In genomic region chr8:122296173-122297001, GRCm38 (mm10) we compare ENCODE assay signal across 8 mouse cellular contexts. TPM values are rescaled to one million over a fixed set of nuclear protein-coding genes. Genes with fewer than 3 reads are reported as not detected.
DNase-seq lines count a peak whose midpoint lies in the region; ATAC-seq lines count a peak whose summit lies in the region.

No protein-coding gene starts in this region.

- peak; percentile 11; the same call in 1 of the 2 replicates for ATAC-seq in embryonic facial prominence, embryonic 11.5 days (replicated peaks; ENCODE audit: insufficient number of reproducible peaks, low FRiP score, low TSS enrichment, low read depth)
- ATAC-seq in limb, embryonic 11.5 days (ENCODE audit: insufficient number of reproducible peaks, low FRiP score, low TSS enrichment, low read depth): no peak
- ATAC-seq in neural tube, embryonic 12.5 days (ENCODE audit: low FRiP score, low read depth): peak; percentile 61; the same call in 1 of the 2 replicates

- H3K36me3 ChIP-seq in embryonic facial prominence, embryonic 11.5 days (replicated peaks; ENCODE audit: control insufficient read depth, insufficient read depth, low read depth, low read length): no peaks in the 10 kb centered on the region
- H3K36me3 ChIP-seq in limb, embryonic 11.5 days (ENCODE audit: control insufficient read depth, insufficient read depth, low read length): no peaks in the 10 kb centered on the region
- H3K36me3 ChIP-seq in neural tube, embryonic 12.5 days: no peaks in the 10 kb centered on the region

- no peaks in the 10 kb centered on the region for H3K27me3 ChIP-seq in embryonic facial prominence, embryonic 11.5 days (ENCODE audit: control insufficient read depth, insufficient read depth, low read length)
- no peaks in the 10 kb centered on the region for H3K27me3 ChIP-seq in limb, embryonic 11.5 days (ENCODE audit: control insufficient read depth, insufficient read depth, low read length)
- no peaks in the 10 kb centered on the region for H3K27me3 ChIP-seq in neural tube, embryonic 12.5 days (replicated peaks)

- no peak overlapping the region for H3K4me3 ChIP-seq in embryonic facial prominence, embryonic 11.5 days (ENCODE audit: low read depth, low read length)
- H3K4me3 ChIP-seq in limb, embryonic 11.5 days (ENCODE audit: low read depth, low read length): no peak overlapping the region
- no peak overlapping the region for H3K4me3 ChIP-seq in neural tube, embryonic 12.5 days

- 33% methylated on average over 24 of the region's 24 CpGs for WGBS in embryonic facial prominence, embryonic 11.5 days
- 36% methylated on average over 24 of the region's 24 CpGs for WGBS in limb, embryonic 11.5 days
- WGBS in neural tube, embryonic 12.5 days: 44% methylated on average over 24 of the region's 24 CpGs

- H3K9me3 ChIP-seq in embryonic facial prominence, embryonic 11.5 days (replicated peaks; ENCODE audit: control insufficient read depth, low read length): no peaks in the 10 kb centered on the region
- no peaks in the 10 kb centered on the region for H3K9me3 ChIP-seq in limb, embryonic 11.5 days (ENCODE audit: control insufficient read depth, low read length)
- no peaks in the 10 kb centered on the region for H3K9me3 ChIP-seq in neural tube, embryonic 12.5 days

- no peak overlapping the region for H3K27ac ChIP-seq in embryonic facial prominence, embryonic 11.5 days (replicated peaks; ENCODE audit: low read depth, low read length)
- no peak overlapping the region for H3K27ac ChIP-seq in limb, embryonic 11.5 days (replicated peaks; ENCODE audit: low read depth, low read length)
- H3K27ac ChIP-seq in neural tube, embryonic 12.5 days: no peak overlapping the region

- H3K9ac ChIP-seq in embryonic facial prominence, embryonic 11.5 days (replicated peaks; ENCODE audit: low read length): peak overlapping the region; percentile 34
- H3K9ac ChIP-seq in limb, embryonic 11.5 days (ENCODE audit: low read length): peak overlapping the region; percentile 30
- H3K9ac ChIP-seq in neural tube, embryonic 12.5 days: peak overlapping the region; percentile 33; the same call in 1 of the 2 replicates

- no peak overlapping the region for H3K4me2 ChIP-seq in embryonic facial prominence, embryonic 11.5 days (ENCODE audit: low read depth, low read length)
- H3K4me2 ChIP-seq in limb, embryonic 11.5 days (ENCODE audit: low read depth, severe bottlenecking): no peak overlapping the region
- H3K4me2 ChIP-seq in neural tube, embryonic 12.5 days (replicated peaks): no peak overlapping the region

- intact Hi-C loops in heart, postnatal 25 days (cut with DNase I): no loop called here

- peaks cover 13% of the 10 kb centered on the region for H3K4me1 ChIP-seq in embryonic facial prominence, embryonic 11.5 days (ENCODE audit: control insufficient read depth, insufficient read depth, low read length)
- H3K4me1 ChIP-seq in limb, embryonic 11.5 days (ENCODE audit: control insufficient read depth, insufficient read depth, low read length): peaks cover 6% of the 10 kb centered on the region; the same call in 1 of the 2 replicates
- H3K4me1 ChIP-seq in neural tube, embryonic 12.5 days: peaks cover 58% of the 10 kb centered on the region

- DNase-seq in lung, adult 18-20 months: peak; percentile 49 to 57
- DNase-seq in lung, postnatal 25 days (ENCODE audit: low spot score): no peak
- peak; percentile 23 for DNase-seq in embryonic facial prominence, embryonic 11.5 days (ENCODE audit: low spot score)
- DNase-seq in heart, postnatal 25 days (ENCODE audit: low spot score): peak; percentile 49
- DNase-seq in limb, embryonic 11.5 days (ENCODE audit: low spot score): no peak
- no peak for DNase-seq in right cerebral cortex, adult 2 months (ENCODE audit: low spot score in 2 of 2)
- no peak for DNase-seq in right cerebral cortex, postnatal 36 days (ENCODE audit: low spot score in 2 of 2)

RNA-seq across cellular contexts. Expression of gene Zfpm1, which starts 14.4 kb away (rescaled TPM):
- 1.5 and 1.8 TPM in 2 replicates for polyA plus RNA-seq in embryonic facial prominence, embryonic 11.5 days (2014; fragmentation: Nextera tagmentation; extraction: Ambion mirVana)
- 10 to 100 TPM; 21.3 to 22.6 TPM for total RNA-seq in heart, postnatal 25 days (2021)
- polyA plus RNA-seq in limb, embryonic 11.5 days (2014; fragmentation: Nextera tagmentation; extraction: Ambion mirVana): 1.3 and 1.4 TPM in 2 replicates
- 2.2 and 2.3 TPM in 2 replicates for polyA plus RNA-seq in neural tube, embryonic 12.5 days (2016; fragmentation: Nextera tagmentation; extraction: Ambion mirVana)

Comparison
In these comparisons a context has a peak if more than half of its experiments do, and no peak if none do; other contexts are left out.
1. DNase-seq: peak in lung, adult 18-20 months (2 of 2), embryonic facial prominence, embryonic 11.5 days (single experiment) and heart, postnatal 25 days (single experiment); none in lung, postnatal 25 days (single experiment), limb, embryonic 11.5 days (single experiment), right cerebral cortex, adult 2 months (0 of 2) and right cerebral cortex, postnatal 36 days (0 of 2).
2. Peak in every context shown above with its lines, with median percentiles within 50 percentile points of each other: H3K9ac ChIP-seq.